Mouse (Mus musculus) testis, adult 2 months (tissue): ENCODE data around the gene Dusp3. TPM values are rescaled to one million over a fixed set of nuclear protein-coding genes. Genes with fewer than 3 reads are reported as not detected.
A peak's percentile ranks its signal among the peaks of the same experiment; 100 is the strongest.

Experiments
- H3K27ac ChIP-seq: fragments of 200-500 bp; 2 replicates; pipeline ENCODE4 v1.5.1; 2012; ENCODE audit warnings: low read depth, low read length; ENCODE audit not compliant: control insufficient read depth, insufficient read depth
- H3K27me3 ChIP-seq: fragments of 200-500 bp; 2 replicates; pipeline ENCODE4 v1.6.1; 2012; ENCODE audit warnings: mild to moderate bottlenecking, low read length, moderate library complexity; ENCODE audit not compliant: control insufficient read depth, insufficient read depth
- H3K36me3 ChIP-seq: fragments of 200-500 bp; 2 replicates; pipeline ENCODE4 v1.6.1; 2012; ENCODE audit warnings: mild to moderate bottlenecking, low read length; ENCODE audit not compliant: control insufficient read depth, insufficient read depth
- H3K4me1 ChIP-seq: fragments of 200-500 bp; 2 replicates; pipeline ENCODE4 v1.6.1; 2012; ENCODE audit warnings: low read length; ENCODE audit not compliant: control insufficient read depth, insufficient read depth
- H3K4me3 ChIP-seq: fragments of 200-500 bp; 2 replicates; pipeline ENCODE4 v1.5.1; 2012; ENCODE audit warnings: low read depth, mild to moderate bottlenecking, low read length, moderate library complexity, mixed read lengths; ENCODE audit not compliant: control insufficient read depth
- CTCF ChIP-seq: fragments of 200-500 bp; IDR thresholded peaks from 2 replicates; pipeline ENCODE4 v1.5.1; 2012; ENCODE audit warnings: low read depth, mild to moderate bottlenecking, inconsistent platforms, low read length, moderate library complexity; ENCODE audit not compliant: control insufficient read depth, insufficient read depth, insufficient replicate concordance
- POLR2A ChIP-seq: fragments of 200-500 bp; IDR thresholded peaks from 2 replicates; pipeline ENCODE4 v1.6.1; 2012; ENCODE audit warnings: low read depth, mild to moderate bottlenecking, inconsistent platforms, low read length, moderate library complexity; ENCODE audit not compliant: control insufficient read depth
- polyA plus RNA-seq: library from polyadenylated mRNA; depleted of rRNA; stranded (reverse); fragments of >200 nt; gene quantifications from 2 replicates; pipeline ENCODE4 v1.2.3, GENCODE M21; 2012; rRNA removed

Dusp3 gene
- polyA plus RNA-seq, 1 experiment, result 266 TPM

- Histone ChIP-seq H3K4me1 (peaks cover 11% of the 10 kb centered on the region), H3K27me3 (no peaks in the 10 kb centered on the region; the same call in 1 of the 2 replicates), H3K27ac (no peak overlapping the region), H3K36me3 (no peaks in the 10 kb centered on the region), H3K4me3 (no peak overlapping the region)
- TF ChIP-seq CTCF (no peak), POLR2A (no peak)
Measured at GRCm38 (mm10) chr11:101931978-101932377, 54.8 kb downstream of the Dusp3 start.

- Histone ChIP-seq H3K27ac (peak overlapping the region; percentile 55), H3K4me1 (peaks cover 10% of the 10 kb centered on the region), H3K4me3 (peak overlapping the region; percentile 4)
Measured at GRCm38 (mm10) chr11:101928030-101928762, 58.6 kb downstream of the Dusp3 start.

GRCm38 (mm10) chr11:101926951-101927589, 59.7 kb downstream of the Dusp3 start:
- Histone ChIP-seq H3K4me1 (peaks cover 10% of the 10 kb centered on the region), H3K36me3 (no peaks in the 10 kb centered on the region), H3K27ac (no peak overlapping the region), H3K27me3 (no peaks in the 10 kb centered on the region), H3K4me3 (no peak overlapping the region)
- TF ChIP-seq CTCF, result no peak
- TF ChIP-seq POLR2A, result no peak

More at GRCm38 (mm10) chr11:101928030-101928762, 58.6 kb downstream of the Dusp3 start:
- Histone ChIP-seq H3K36me3 (no peaks in the 10 kb centered on the region), H3K27me3 (no peaks in the 10 kb centered on the region)
- TF ChIP-seq CTCF, result peak; percentile 44; the same call in 1 of the 2 replicates
- TF ChIP-seq POLR2A, result no peak; the same call in 1 of the 2 replicates

GRCm38 (mm10) chr11:101925636-101926035, 61.2 kb downstream of the Dusp3 start:
- no peak overlapping the region for H3K4me3 ChIP-seq
- H3K27ac ChIP-seq, result no peak overlapping the region
- H3K36me3 ChIP-seq, result no peaks in the 10 kb centered on the region
- H3K27me3 ChIP-seq, result no peaks in the 10 kb centered on the region
- no peak for TF ChIP-seq POLR2A
- TF ChIP-seq CTCF, result no peak
- peaks cover 10% of the 10 kb centered on the region for H3K4me1 ChIP-seq

GRCm38 (mm10) chr11:101924441-101924976, 62.3 kb downstream of the Dusp3 start:
- no peak for TF ChIP-seq POLR2A
- no peak for TF ChIP-seq CTCF
- H3K27me3 ChIP-seq, result no peaks in the 10 kb centered on the region
- H3K4me1 ChIP-seq, result peaks cover 10% of the 10 kb centered on the region
- no peaks in the 10 kb centered on the region for H3K36me3 ChIP-seq
- no peak overlapping the region for H3K27ac ChIP-seq
- no peak overlapping the region for H3K4me3 ChIP-seq

- no peak overlapping the region for H3K27ac ChIP-seq
- TF ChIP-seq CTCF, result no peak
- TF ChIP-seq POLR2A, result no peak
- H3K4me1 ChIP-seq, result peaks cover 10% of the 10 kb centered on the region
- H3K36me3 ChIP-seq, result no peaks in the 10 kb centered on the region
- no peak overlapping the region; the same call in 1 of the 2 replicates for H3K4me3 ChIP-seq
- no peaks in the 10 kb centered on the region for H3K27me3 ChIP-seq
Measured at GRCm38 (mm10) chr11:101923988-101924387, 62.8 kb downstream of the Dusp3 start.

- TF ChIP-seq CTCF (no peak), POLR2A (no peak)
- H3K4me1 ChIP-seq, result peaks cover 4% of the 10 kb centered on the region
- no peaks in the 10 kb centered on the region for H3K27me3 ChIP-seq
- H3K27ac ChIP-seq, result no peak overlapping the region
- no peak overlapping the region for H3K4me3 ChIP-seq
- H3K36me3 ChIP-seq, result no peaks in the 10 kb centered on the region
Measured at GRCm38 (mm10) chr11:101921361-101921952, 65.4 kb downstream of the Dusp3 start.

Other genes starting within 250 kb of the Dusp3 start
- 0.53 and 1.1 TPM in 2 replicates for gene Etv4, start 201.6 kb downstream of the Dusp3 start, polyA plus RNA-seq
- 0.18 and 1.7 TPM in 2 replicates for gene Meox1, start 92.6 kb downstream of the Dusp3 start, polyA plus RNA-seq
- gene Sost, start 20.0 kb downstream of the Dusp3 start, polyA plus RNA-seq, result 2.4 and 6.4 TPM in 2 replicates
- 72.2 and 94.1 TPM in 2 replicates for gene Cfap97d1, start 2.7 kb downstream of the Dusp3 start, polyA plus RNA-seq
- gene Mpp3, start 41.4 kb upstream of the Dusp3 start, polyA plus RNA-seq, result 11.0 and 14.7 TPM in 2 replicates
- gene Cd300lg, start 54.5 kb upstream of the Dusp3 start, polyA plus RNA-seq, result 2.5 and 2.7 TPM in 2 replicates
- 1.2 and 1.5 TPM in 2 replicates for gene Mpp2, start 101.5 kb upstream of the Dusp3 start, polyA plus RNA-seq
- not detected in 2 replicates for gene Ppy, start 114.3 kb upstream of the Dusp3 start, polyA plus RNA-seq
- 8.2 and 9.4 TPM in 2 replicates for gene Pyy, start 120.8 kb upstream of the Dusp3 start, polyA plus RNA-seq
- 6.2 and 8.0 TPM in 2 replicates for gene Nags, start 158.5 kb upstream of the Dusp3 start, polyA plus RNA-seq
- gene Tmem101, start 169.4 kb upstream of the Dusp3 start, polyA plus RNA-seq, result 13.3 and 15.1 TPM in 2 replicates
- 41.5 and 41.8 TPM in 2 replicates for gene Lsm12, start 198.3 kb upstream of the Dusp3 start, polyA plus RNA-seq
- gene G6pc3, start 202.6 kb upstream of the Dusp3 start, polyA plus RNA-seq, result 416 and 434 TPM in 2 replicates
- gene Hdac5, start 243.2 kb upstream of the Dusp3 start, polyA plus RNA-seq, result 68.9 and 84.1 TPM in 2 replicates